Mouse (Mus musculus) heart, embryonic 15.5 days (tissue): ENCODE data around the gene I830077J02Rik. TPM values are rescaled to one million over a fixed set of nuclear protein-coding genes. Genes with fewer than 3 reads are reported as not detected.
A peak's percentile ranks its signal among the peaks of the same experiment; 100 is the strongest.

ENCODE experiments used
- ATAC-seq: fragments of 200-750 bp; cut with Nextera tagmentation; replicated peaks from 2 replicates; pipeline ENCODE4 v1.8.0; 2017; ENCODE audit warnings: low read depth, moderate TSS enrichment; ENCODE audit not compliant: insufficient number of reproducible peaks, insufficient read depth, low FRiP score
- H3K27ac ChIP-seq: fragments of 300-500 bp; sonication (generic); 2 replicates; pipeline ENCODE4 v1.5.1; 2015; ENCODE audit warnings: mild to moderate bottlenecking, inconsistent platforms
- H3K27me3 ChIP-seq: fragments of 300-500 bp; sonication (generic); 2 replicates; pipeline ENCODE4 v1.6.1; 2015; ENCODE audit warnings: inconsistent platforms
- H3K36me3 ChIP-seq: fragments of 300-500 bp; sonication (generic); 2 replicates; pipeline ENCODE4 v1.6.1; 2015; ENCODE audit warnings: mild to moderate bottlenecking, inconsistent platforms
- H3K4me1 ChIP-seq: fragments of 300-500 bp; sonication (generic); replicated peaks from 2 replicates; pipeline ENCODE4 v1.6.1; 2015; ENCODE audit warnings: inconsistent platforms
- H3K4me2 ChIP-seq: fragments of 300-500 bp; sonication (generic); 2 replicates; pipeline ENCODE4 v1.6.1; 2015; ENCODE audit warnings: inconsistent platforms, mild to moderate bottlenecking, moderate library complexity
- H3K4me3 ChIP-seq: fragments of 300-500 bp; sonication (generic); 2 replicates; pipeline ENCODE4 v1.5.1; 2015; ENCODE audit warnings: mild to moderate bottlenecking, inconsistent platforms
- H3K9ac ChIP-seq: fragments of 300-500 bp; sonication (generic); 2 replicates; pipeline ENCODE4 v1.6.1; 2015; ENCODE audit warnings: mild to moderate bottlenecking, inconsistent platforms
- H3K9me3 ChIP-seq: fragments of 300-500 bp; sonication (generic); replicated peaks from 2 replicates; pipeline ENCODE4 v1.6.1; 2016; ENCODE audit warnings: inconsistent platforms
- WGBS: fragments of 180-500 bp; shearing (Covaris S2); methylation state at CpG from one replicate; pipeline ENCODE4 v1.1.7; 2015; ENCODE audit warnings: mixed read lengths; 5-methylcytosine and 5-hydroxymethylcytosine counted together
- polyA plus RNA-seq: library from polyadenylated mRNA; unstranded; fragments of >200 nt; fragmentation: Nextera tagmentation; extraction: Ambion mirVana; gene quantifications from 2 replicates; pipeline ENCODE4 v1.2.1, GENCODE M21; 2015

Gene I830077J02Rik
- polyA plus RNA-seq, 1 experiment from 2014 or later, result 0.76 TPM

GRCm38 (mm10) chr3:105901468-105901867 is 31.0 kb downstream of the I830077J02Rik start:
- Histone ChIP-seq H3K27ac (no peak overlapping the region), H3K36me3 (no peaks in the 10 kb centered on the region), H3K9ac (no peak overlapping the region), H3K4me3 (no peak overlapping the region), H3K27me3 (peaks cover 11% of the 10 kb centered on the region; the same call in 1 of the 2 replicates), H3K4me1 (peaks cover 11% of the 10 kb centered on the region), H3K4me2 (no peak overlapping the region), H3K9me3 (no peaks in the 10 kb centered on the region)
- no peak for ATAC-seq
- 80% methylated on average over 4 of the region's 4 CpGs for WGBS

GRCm38 (mm10) chr3:105900716-105901115 is 31.7 kb downstream of the I830077J02Rik start:
- no peak overlapping the region for H3K4me2 ChIP-seq
- no peak for ATAC-seq
- 73% methylated on average over 3 of the region's 3 CpGs for WGBS
- H3K27me3 ChIP-seq, result peaks cover 11% of the 10 kb centered on the region; the same call in 1 of the 2 replicates
- peaks cover 11% of the 10 kb centered on the region for H3K4me1 ChIP-seq
- no peak overlapping the region for H3K27ac ChIP-seq
- no peak overlapping the region for H3K9ac ChIP-seq
- no peak overlapping the region for H3K4me3 ChIP-seq
- no peaks in the 10 kb centered on the region for H3K36me3 ChIP-seq
- no peaks in the 10 kb centered on the region for H3K9me3 ChIP-seq

DNA sequence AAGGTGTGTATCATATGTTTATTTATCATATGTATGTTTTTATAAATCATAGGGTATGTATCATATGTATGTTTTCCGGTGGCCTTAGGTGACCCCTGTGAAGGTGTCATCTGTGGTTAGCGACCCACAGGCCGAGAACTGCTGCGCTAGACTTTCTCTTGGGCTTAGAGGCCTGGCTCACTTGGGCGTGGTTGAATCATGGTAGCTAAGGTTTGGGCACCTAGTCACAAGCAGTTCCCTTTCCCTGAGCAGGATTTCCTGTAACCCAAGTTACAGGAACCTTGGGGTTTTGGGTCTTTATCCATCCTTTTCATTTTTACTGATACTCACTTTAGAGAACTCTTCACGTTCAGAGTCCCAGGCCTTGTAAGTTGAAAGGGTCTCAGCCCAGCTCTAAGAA is 32.2 kb downstream of the I830077J02Rik start:
- H3K9me3 ChIP-seq, result no peaks in the 10 kb centered on the region
- H3K27ac ChIP-seq, result no peak overlapping the region
- peaks cover 14% of the 10 kb centered on the region for H3K4me1 ChIP-seq
- 70% methylated on average over 6 of the region's 6 CpGs for WGBS
- ATAC-seq, result no peak
- H3K36me3 ChIP-seq, result no peaks in the 10 kb centered on the region
- no peak overlapping the region for H3K9ac ChIP-seq
- no peak overlapping the region for H3K4me3 ChIP-seq
- peaks cover 11% of the 10 kb centered on the region; the same call in 1 of the 2 replicates for H3K27me3 ChIP-seq
- H3K4me2 ChIP-seq, result no peak overlapping the region

GRCm38 (mm10) chr3:105899394-105900147 is 32.9 kb downstream of the I830077J02Rik start:
- no peak overlapping the region for H3K4me3 ChIP-seq
- peaks cover 11% of the 10 kb centered on the region; the same call in 1 of the 2 replicates for H3K27me3 ChIP-seq
- WGBS, result 37% methylated on average over 8 of the region's 8 CpGs
- ATAC-seq, result peak; percentile 23; the same call in 1 of the 2 replicates
- no peak overlapping the region for H3K9ac ChIP-seq
- H3K27ac ChIP-seq, result no peak overlapping the region
- H3K4me2 ChIP-seq, result no peak overlapping the region
- peaks cover 21% of the 10 kb centered on the region for H3K4me1 ChIP-seq
- no peaks in the 10 kb centered on the region for H3K9me3 ChIP-seq
- no peaks in the 10 kb centered on the region for H3K36me3 ChIP-seq

DNA sequence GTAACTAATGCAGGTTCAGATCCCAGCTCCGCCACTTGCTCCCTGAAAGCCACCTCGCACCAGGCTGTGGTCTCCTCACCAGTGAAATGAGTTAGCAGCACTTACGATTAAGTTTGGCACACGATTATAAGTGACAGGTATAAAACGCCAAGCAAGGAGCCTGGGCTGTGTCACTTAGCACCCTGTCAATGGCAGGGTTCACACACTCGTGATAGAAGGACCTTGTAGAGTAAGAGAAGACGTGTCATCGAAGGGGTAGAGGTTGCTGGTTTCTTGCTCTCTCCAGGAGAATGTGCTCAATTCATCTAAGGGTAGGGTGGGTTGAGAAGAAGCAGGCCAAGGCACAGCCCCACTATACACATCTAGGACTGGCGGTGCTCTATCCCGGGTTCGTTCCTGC is 33.6 kb downstream of the I830077J02Rik start:
- WGBS, result 44% methylated on average over 11 of the region's 11 CpGs

DNA sequence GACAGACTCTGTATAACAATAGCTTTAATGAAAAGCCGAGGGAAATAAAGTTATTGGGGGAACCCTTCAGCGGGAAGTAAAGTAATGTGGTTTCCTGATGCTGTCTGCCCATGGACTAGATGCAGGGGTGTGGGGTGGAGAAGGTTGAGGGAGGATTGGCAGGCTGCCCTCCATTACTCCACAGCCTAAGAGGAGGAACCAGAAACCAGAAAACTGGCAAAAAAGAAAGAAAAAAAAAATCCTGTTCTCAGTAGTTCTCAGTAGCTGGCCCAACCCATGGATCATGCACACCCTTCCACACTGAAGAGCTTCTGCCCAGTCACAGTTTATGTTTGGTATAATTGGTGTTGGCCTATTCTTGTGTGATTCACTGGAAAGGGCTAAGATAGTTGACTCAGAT is 34.1 kb downstream of the I830077J02Rik start:
- no peak overlapping the region for H3K27ac ChIP-seq

More for the DNA sequence above, 33.6 kb downstream of the I830077J02Rik start:
- Histone ChIP-seq H3K27me3 (peaks cover 11% of the 10 kb centered on the region; the same call in 1 of the 2 replicates), H3K27ac (0 out of 2 replicates have a peak overlapping the region, but pooled peaks have one; percentile 50), H3K4me3 (no peak overlapping the region), H3K9ac (no peak overlapping the region), H3K4me1 (peaks cover 28% of the 10 kb centered on the region), H3K9me3 (no peaks in the 10 kb centered on the region), H3K36me3 (no peaks in the 10 kb centered on the region), H3K4me2 (no peak overlapping the region)
- no peak; the same call in 1 of the 2 replicates for ATAC-seq

GRCm38 (mm10) chr3:105896811-105897210 is 35.7 kb downstream of the I830077J02Rik start:
- H3K4me1 ChIP-seq, result peaks cover 40% of the 10 kb centered on the region
- no peak overlapping the region for H3K4me3 ChIP-seq
- H3K9me3 ChIP-seq, result no peaks in the 10 kb centered on the region
- WGBS, result 82% methylated on average over 3 of the region's 3 CpGs
- no peak overlapping the region for H3K27ac ChIP-seq
- ATAC-seq, result no peak
- H3K4me2 ChIP-seq, result no peak overlapping the region
- H3K36me3 ChIP-seq, result no peaks in the 10 kb centered on the region
- no peak overlapping the region for H3K9ac ChIP-seq
- H3K27me3 ChIP-seq, result peaks cover 6% of the 10 kb centered on the region; the same call in 1 of the 2 replicates

More for the DNA sequence above, 34.1 kb downstream of the I830077J02Rik start:
- WGBS, result 58% methylated on average over 2 of the region's 2 CpGs
- Histone ChIP-seq H3K4me1 (peaks cover 31% of the 10 kb centered on the region), H3K9me3 (no peaks in the 10 kb centered on the region), H3K4me2 (no peak overlapping the region), H3K9ac (no peak overlapping the region), H3K27me3 (peaks cover 11% of the 10 kb centered on the region; the same call in 1 of the 2 replicates), H3K4me3 (no peak overlapping the region), H3K36me3 (no peaks in the 10 kb centered on the region)
- ATAC-seq, result no peak

DNA sequence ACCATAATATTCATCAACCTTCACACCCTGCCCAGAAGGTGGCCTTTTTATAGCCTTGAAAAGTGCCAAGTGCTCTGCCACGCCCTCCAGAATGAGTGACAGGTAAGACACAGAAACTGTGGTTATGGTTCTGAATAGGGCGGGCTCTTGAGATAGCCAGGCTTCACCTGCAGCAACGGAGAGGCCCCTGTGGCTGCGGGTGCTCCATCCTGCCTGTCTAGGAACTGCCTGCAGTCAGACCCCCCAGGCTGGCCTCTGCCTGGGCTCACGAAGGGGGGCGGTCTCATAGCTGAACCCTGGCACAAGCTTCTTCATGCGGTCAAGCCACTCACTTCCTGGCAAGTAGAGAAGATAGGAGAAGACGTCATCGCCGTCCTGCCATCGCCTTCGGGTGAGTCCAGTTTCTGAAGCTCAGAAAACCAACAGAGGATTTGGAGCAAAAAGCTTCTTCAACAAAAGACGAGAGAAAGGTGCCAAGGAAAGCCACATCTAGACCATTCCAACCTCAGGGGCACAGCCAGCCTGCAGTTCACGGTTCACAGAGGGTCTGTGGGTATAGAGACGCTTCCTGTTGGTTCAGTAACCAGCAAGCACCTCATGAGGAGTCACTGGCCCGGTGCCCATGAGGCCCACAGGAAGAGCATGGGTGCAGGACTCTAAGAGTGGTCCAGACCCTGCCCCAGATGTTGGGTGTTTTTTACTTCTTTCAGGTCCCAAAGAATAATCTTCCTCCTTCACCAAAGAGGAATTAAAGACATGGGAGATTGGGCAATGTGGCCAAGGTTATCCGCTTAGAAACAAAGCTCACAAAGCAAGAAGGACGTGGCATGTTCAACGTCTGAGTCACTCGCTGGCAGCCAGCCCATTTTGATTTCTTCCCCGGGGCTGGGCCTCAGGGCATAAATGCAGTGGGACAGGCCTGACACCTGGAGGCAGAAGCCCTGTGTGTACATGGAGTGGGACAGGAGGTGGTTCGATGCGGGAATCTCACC is 37.6 kb downstream of the I830077J02Rik start:
- ATAC-seq, result peak; percentile 81
- 41% methylated on average over 23 of the region's 23 CpGs for WGBS
- H3K9ac ChIP-seq, result no peak overlapping the region
- H3K27ac ChIP-seq, result peak overlapping the region; percentile 77
- H3K4me2 ChIP-seq, result peak overlapping the region; percentile 22; the same call in 1 of the 2 replicates
- H3K9me3 ChIP-seq, result no peaks in the 10 kb centered on the region
- no peaks in the 10 kb centered on the region for H3K27me3 ChIP-seq
- peaks cover 52% of the 10 kb centered on the region for H3K4me1 ChIP-seq
- H3K36me3 ChIP-seq, result no peaks in the 10 kb centered on the region
- no peak overlapping the region for H3K4me3 ChIP-seq

GRCm38 (mm10) chr3:105893941-105894391 is 38.5 kb downstream of the I830077J02Rik start:
- peak overlapping the region; percentile 77 for H3K27ac ChIP-seq
- H3K36me3 ChIP-seq, result no peaks in the 10 kb centered on the region
- WGBS, result 57% methylated on average over 6 of the region's 6 CpGs

GRCm38 (mm10) chr3:105892572-105893495 is 39.6 kb downstream of the I830077J02Rik start:
- H3K27ac ChIP-seq, result peak overlapping the region; percentile 73
- no peaks in the 10 kb centered on the region for H3K9me3 ChIP-seq
- no peaks in the 10 kb centered on the region for H3K27me3 ChIP-seq
- H3K36me3 ChIP-seq, result no peaks in the 10 kb centered on the region
- H3K9ac ChIP-seq, result no peak overlapping the region
- peaks cover 44% of the 10 kb centered on the region for H3K4me1 ChIP-seq
- peak overlapping the region; percentile 35; the same call in 1 of the 2 replicates for H3K4me2 ChIP-seq
- H3K4me3 ChIP-seq, result no peak overlapping the region
- ATAC-seq, result no peak
- 69% methylated on average over 19 of the region's 19 CpGs for WGBS

More at GRCm38 (mm10) chr3:105893941-105894391, 38.5 kb downstream of the I830077J02Rik start:
- Histone ChIP-seq H3K4me1 (peaks cover 46% of the 10 kb centered on the region), H3K4me3 (no peak overlapping the region), H3K9ac (no peak overlapping the region), H3K4me2 (no peak overlapping the region), H3K27me3 (no peaks in the 10 kb centered on the region), H3K9me3 (no peaks in the 10 kb centered on the region)
- ATAC-seq, result peak; percentile 9; the same call in 1 of the 2 replicates
